Mouse (Mus musculus) megakaryocyte, embryonic 14.5 days (primary cell): ENCODE data around the gene Rhoj.

Experiments used
- FLI1 ChIP-seq: IDR thresholded peaks from 2 replicates; pipeline ENCODE4 v1.6.1; 2012; ENCODE audit warnings: low read length, inconsistent platforms, mixed read lengths
- GATA1 ChIP-seq: IDR thresholded peaks from 3 replicates; pipeline ENCODE4 v1.6.1; 2012; ENCODE audit warnings: mixed read lengths, low read length, inconsistent platforms, borderline replicate concordance

GRCm38 (mm10) chr12:75416681-75417080, 108.6 kb downstream of the Rhoj start, which contains the start of gene Gphb5:
- TF ChIP-seq GATA1 (no peak), FLI1 (no peak)
